Mouse (Mus musculus) C2C12 (cell line): ENCODE results near the gene Sox8. TPM values are rescaled to one million over a fixed set of nuclear protein-coding genes. Genes with fewer than 3 reads are reported as not detected.
A peak's percentile ranks its signal among the peaks of the same experiment; 100 is the strongest.

Experiments used
- H3K27me3 ChIP-seq: one replicate; pipeline ENCODE4 v1.6.1; 2011; ENCODE audit not compliant: control insufficient read depth, insufficient read depth, insufficient read length
- H3K36me3 ChIP-seq: one replicate; pipeline ENCODE4 v1.6.1; 2011; ENCODE audit not compliant: control insufficient read depth, insufficient read depth
- H3K4me3 ChIP-seq: one replicate; pipeline ENCODE4 v1.5.1; 2011; ENCODE audit warnings: mild to moderate bottlenecking, control low read depth; ENCODE audit not compliant: poor library complexity, insufficient read depth, severe bottlenecking
- H3K79me2 ChIP-seq: one replicate; pipeline ENCODE4 v1.6.1; 2011; ENCODE audit not compliant: control insufficient read depth, insufficient read depth
- H3K79me3 ChIP-seq: one replicate; pipeline ENCODE4 v1.6.1; 2011; ENCODE audit warnings: low read depth, control low read depth
- H3ac ChIP-seq: one replicate; pipeline ENCODE3; 2011; ENCODE audit warnings: low read depth; ENCODE audit not compliant: control insufficient read depth, insufficient read length
- CEBPB ChIP-seq: IDR thresholded peaks from one replicate; pipeline ENCODE4 v1.6.1; 2011; ENCODE audit warnings: low read depth, mild to moderate bottlenecking, control low read depth, moderate library complexity
- CTCF ChIP-seq: IDR thresholded peaks from one replicate; pipeline ENCODE4 v1.5.1; 2011; ENCODE audit not compliant: control insufficient read depth, insufficient read depth, insufficient read length
- FOSL1 ChIP-seq: IDR thresholded peaks from one replicate; pipeline ENCODE4 v1.8.0; 2011; ENCODE audit warnings: mild to moderate bottlenecking, low read length; ENCODE audit not compliant: poor library complexity, insufficient read depth, severe bottlenecking
- MAX ChIP-seq: IDR thresholded peaks from one replicate; pipeline ENCODE4 v1.6.1; 2011; ENCODE audit warnings: mild to moderate bottlenecking, control low read depth
- MYOD1 ChIP-seq: IDR thresholded peaks from one replicate; pipeline ENCODE4 v1.6.1; 2011; ENCODE audit warnings: low read depth; ENCODE audit not compliant: control insufficient read depth, insufficient read length
- MYOG ChIP-seq: IDR thresholded peaks from one replicate; pipeline ENCODE4 v1.6.1; 2011; ENCODE audit not compliant: control insufficient read depth, insufficient read length; ENCODE audit errors: extremely low read depth
- USF1 ChIP-seq: IDR thresholded peaks from one replicate; pipeline ENCODE4 v1.6.1; 2011; ENCODE audit warnings: low read depth, mild to moderate bottlenecking, control low read depth, moderate library complexity
- long read RNA-seq, 2 experiments: library from polyadenylated mRNA; unstranded; transcript quantifications; one replicate each; pipeline ENCODE4 v2.0.0; 2019 to 2020
- polyA plus RNA-seq: library from polyadenylated mRNA; unstranded; fragments of >200 nt; fragmentation: generic; extraction: Trizol; gene quantifications from one replicate; pipeline ENCODE4 v1.2.1, GENCODE M21; 2012; ENCODE audit warnings: missing spikeins

Sox8 gene
- polyA plus RNA-seq, result 0.99 TPM
- long read RNA-seq, experiment 1, transcript Sox8-201 (3 exons, 3,000 nt), result major isoform, 5 of 5 reads
- long read RNA-seq, experiment 1, partial matches to known transcripts, result 0 of 5 reads
- long read RNA-seq, experiment 1, other reads (novel, unspliced or antisense), result 0 of 5 reads
- long read RNA-seq, experiment 2, result 0 reads

GRCm38 (mm10) chr17:25570648-25571452, at the start of gene Sox8:
Sox8 (minus strand) TSS chr17:25570686.
- Histone ChIP-seq H3K36me3 (no peaks in the 10 kb centered on the region), H3K79me2 (no peaks in the 10 kb centered on the region), H3K79me3 (no peaks in the 10 kb centered on the region), H3ac (peak within 1 kb of the TSS; percentile 43), H3K27me3 (no peaks in the 10 kb centered on the region), H3K4me3 (no peak within 1 kb of the TSS)
- TF ChIP-seq CTCF, result no peak
- TF ChIP-seq MAX, result no peak
- peak; percentile 73 for TF ChIP-seq USF1

GRCm38 (mm10) chr17:25618508-25619056, 48.1 kb upstream of the Sox8 start:
- Histone ChIP-seq H3K4me3 (no peak overlapping the region), H3K79me3 (no peaks in the 10 kb centered on the region), H3K36me3 (no peaks in the 10 kb centered on the region), H3ac (no peak overlapping the region), H3K79me2 (no peaks in the 10 kb centered on the region), H3K27me3 (no peaks in the 10 kb centered on the region)
- no peak for TF ChIP-seq CEBPB
- TF ChIP-seq USF1, result no peak
- no peak for TF ChIP-seq FOSL1
- TF ChIP-seq MYOD1, result no peak
- no peak for TF ChIP-seq CTCF
- no peak for TF ChIP-seq MAX
- TF ChIP-seq MYOG, result no peak

GRCm38 (mm10) chr17:25614723-25615510, 44.4 kb upstream of the Sox8 start:
- no peaks in the 10 kb centered on the region for H3K36me3 ChIP-seq
- H3K79me2 ChIP-seq, result no peaks in the 10 kb centered on the region
- no peak overlapping the region for H3ac ChIP-seq
- H3K79me3 ChIP-seq, result no peaks in the 10 kb centered on the region
- no peaks in the 10 kb centered on the region for H3K27me3 ChIP-seq
- H3K4me3 ChIP-seq, result no peak overlapping the region
- no peak for TF ChIP-seq CTCF
- no peak for TF ChIP-seq MYOG
- TF ChIP-seq FOSL1, result no peak
- TF ChIP-seq MYOD1, result no peak
- no peak for TF ChIP-seq USF1
- TF ChIP-seq CEBPB, result no peak
- TF ChIP-seq MAX, result no peak

GRCm38 (mm10) chr17:25613323-25613722, 42.8 kb upstream of the Sox8 start:
- H3K4me3 ChIP-seq, result no peak overlapping the region
- H3K27me3 ChIP-seq, result no peaks in the 10 kb centered on the region
- H3ac ChIP-seq, result no peak overlapping the region
- no peaks in the 10 kb centered on the region for H3K79me3 ChIP-seq
- H3K79me2 ChIP-seq, result no peaks in the 10 kb centered on the region
- no peak for TF ChIP-seq MYOG
- TF ChIP-seq FOSL1, result no peak
- TF ChIP-seq CTCF, result no peak
- TF ChIP-seq MYOD1, result no peak
- TF ChIP-seq MAX, result no peak
- TF ChIP-seq USF1, result no peak
- TF ChIP-seq CEBPB, result no peak
- H3K36me3 ChIP-seq, result no peaks in the 10 kb centered on the region

- no peaks in the 10 kb centered on the region for H3K36me3 ChIP-seq
These were observed 42.1 kb upstream of the Sox8 start for GRCm38 (mm10) chr17:25612537-25612936.

More at GRCm38 (mm10) chr17:25612537-25612936, 42.1 kb upstream of the Sox8 start:
- H3K4me3 ChIP-seq, result no peak overlapping the region
- no peaks in the 10 kb centered on the region for H3K79me2 ChIP-seq
- H3K27me3 ChIP-seq, result no peaks in the 10 kb centered on the region
- no peaks in the 10 kb centered on the region for H3K79me3 ChIP-seq
- TF ChIP-seq MYOG, result no peak
- no peak for TF ChIP-seq CTCF
- no peak for TF ChIP-seq CEBPB
- no peak for TF ChIP-seq USF1
- H3ac ChIP-seq, result no peak overlapping the region
